Mouse (Mus musculus): Measurements from ENCODE around the gene Cirbp. TPM values are rescaled to one million over a fixed set of nuclear protein-coding genes. Genes with fewer than 3 reads are reported as not detected.

Cirbp gene
- total RNA-seq (2021) = 10 to 100 TPM; 60.7 to 76.4 TPM
- long read RNA-seq, transcript Cirbp-202 (7 exons, 1,321 nt) = major isoform, 44 of 64 reads
- long read RNA-seq, partial matches to known transcripts = 0 of 64 reads
- long read RNA-seq, other reads (novel, unspliced or antisense) = 18 of 64 reads

- no peak for DNase-seq (ENCODE audit: low spot score in 2 of 2)
Measured at GRCm38 (mm10) chr10:80165392-80166128, at the start of gene Cirbp. Gene Cirbp (plus strand): TSS chr10:80165985.

DNA sequence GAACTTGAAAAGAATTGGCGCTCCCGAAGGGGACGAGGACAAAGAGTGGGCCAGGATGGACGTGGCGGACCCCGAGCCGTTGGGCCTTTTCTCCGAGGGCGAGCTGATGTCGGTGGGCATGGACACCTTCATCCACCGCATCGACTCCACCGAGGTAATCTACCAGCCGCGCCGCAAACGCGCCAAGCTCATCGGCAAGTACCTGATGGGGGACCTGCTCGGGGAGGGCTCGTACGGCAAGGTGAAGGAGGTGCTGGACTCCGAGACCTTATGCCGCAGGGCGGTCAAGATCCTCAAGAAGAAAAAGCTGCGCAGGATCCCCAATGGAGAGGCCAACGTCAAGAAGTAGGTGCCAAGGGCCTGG is 49.2 kb upstream of the Cirbp start:
- DNase-seq (ENCODE audit: low spot score in 2 of 2) = no peak

GRCm38 (mm10) chr10:80116927-80117691 is 48.7 kb upstream of the Cirbp start:
- no peak for DNase-seq (ENCODE audit: low spot score in 2 of 2)

GRCm38 (mm10) chr10:80117736-80118135 is 48.0 kb upstream of the Cirbp start:
- no peak for DNase-seq (ENCODE audit: low spot score in 2 of 2)

DNA sequence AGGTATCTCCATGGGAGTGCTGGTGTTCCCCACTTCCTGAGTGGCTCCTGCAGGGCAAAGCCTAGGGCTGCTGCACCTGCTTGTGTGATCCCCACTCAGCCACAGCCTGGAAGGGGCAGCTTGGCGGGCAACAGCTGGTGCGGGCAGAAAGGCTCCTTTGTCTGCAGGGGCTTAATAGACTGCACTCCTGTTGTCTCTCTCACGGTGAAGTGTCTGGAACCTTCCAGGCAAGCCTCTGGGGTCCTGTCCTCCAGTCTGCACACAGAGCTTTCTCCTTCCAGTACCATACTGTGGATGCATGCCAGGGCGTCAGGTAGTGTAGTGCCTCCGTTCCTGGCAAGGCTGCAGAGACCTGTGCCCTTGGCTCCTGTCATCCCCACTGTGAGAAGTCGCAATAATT is 47.2 kb upstream of the Cirbp start:
- no peak for DNase-seq (ENCODE audit: low spot score in 2 of 2)

GRCm38 (mm10) chr10:80120146-80120545 is 45.6 kb upstream of the Cirbp start:
- no peak for DNase-seq (ENCODE audit: low spot score in 2 of 2)

DNA sequence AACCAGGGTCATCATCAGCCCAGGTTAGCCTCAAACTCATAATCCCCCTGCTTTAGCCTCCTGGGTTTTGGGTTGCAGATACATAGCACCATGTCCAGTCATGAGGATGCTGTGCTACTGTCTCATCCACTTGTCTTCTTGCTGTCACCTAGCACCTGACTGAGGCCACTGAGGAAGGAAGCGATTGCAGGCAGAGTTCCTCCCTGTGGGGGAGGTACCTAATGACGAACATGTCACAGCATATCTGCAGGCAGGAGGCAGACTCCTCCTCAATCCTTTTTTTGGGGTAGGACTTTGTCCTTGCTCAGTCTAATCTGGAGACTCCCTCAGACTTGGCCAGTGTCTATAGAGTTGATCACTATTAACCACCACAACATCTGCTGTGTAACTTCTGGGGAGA is 44.1 kb upstream of the Cirbp start:
- DNase-seq (ENCODE audit: low spot score in 2 of 2) = no peak

DNA sequence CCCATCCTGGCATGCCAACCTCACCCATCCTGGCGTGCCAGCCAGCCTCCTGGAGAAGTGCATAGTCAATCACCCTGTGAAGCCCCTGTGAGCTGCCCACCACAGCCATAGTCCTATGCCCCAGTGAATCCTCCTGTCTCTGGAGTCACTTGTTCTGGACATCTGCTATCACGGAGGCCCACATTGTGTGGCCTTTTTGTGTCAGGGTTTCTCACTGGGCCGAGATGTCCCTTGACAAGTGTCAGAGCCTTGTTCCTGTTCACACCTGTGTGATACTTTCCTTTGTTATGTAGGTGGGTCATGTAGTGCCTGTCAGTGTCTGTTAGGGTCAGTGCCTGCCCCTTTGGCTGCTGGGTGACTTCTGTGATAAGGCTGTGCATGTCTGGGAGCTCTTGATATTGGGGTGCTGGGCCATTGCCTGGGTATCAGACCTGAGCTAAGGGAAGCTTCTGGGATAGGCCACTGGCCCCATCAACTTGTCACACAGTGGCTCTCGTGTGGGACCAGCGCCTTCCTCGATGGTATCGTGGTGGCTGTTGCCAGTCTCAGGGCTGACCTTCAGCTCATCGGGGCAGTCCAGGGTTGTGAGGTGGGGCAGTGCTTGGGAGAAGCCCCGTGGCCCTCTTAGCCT is 41.7 kb upstream of the Cirbp start:
- DNase-seq (ENCODE audit: low spot score in 2 of 2) = no peak

GRCm38 (mm10) chr10:80127920-80128319 is 37.9 kb upstream of the Cirbp start:
- no peak for DNase-seq (ENCODE audit: low spot score in 2 of 2)

DNA sequence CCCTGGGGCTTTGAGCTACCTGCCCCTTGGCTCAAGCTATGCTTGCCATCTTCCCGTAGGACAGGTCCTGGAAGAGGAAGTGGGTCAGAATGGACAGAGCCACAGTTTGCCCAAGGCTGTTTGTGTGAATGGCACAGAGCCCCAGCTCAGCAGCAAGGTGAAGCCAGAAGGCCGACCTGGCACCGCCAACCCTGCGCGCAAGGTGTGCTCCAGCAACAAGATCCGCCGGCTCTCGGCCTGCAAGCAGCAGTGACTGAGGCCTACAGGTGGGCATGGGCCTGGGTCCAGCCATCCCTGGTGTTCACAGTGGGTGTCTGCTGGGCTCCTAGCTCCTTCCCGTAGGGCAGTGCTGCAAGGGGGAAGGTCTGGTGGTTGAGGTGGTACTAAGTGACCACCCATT is 35.9 kb upstream of the Cirbp start:
- peak in 1 of 2 experiments; percentile 37 for DNase-seq (ENCODE audit: low spot score in 2 of 2)

GRCm38 (mm10) chr10:80130403-80131031 is 35.3 kb upstream of the Cirbp start:
- peak in 1 of 2 experiments; percentile 6 for DNase-seq (ENCODE audit: low spot score in 2 of 2)

DNA sequence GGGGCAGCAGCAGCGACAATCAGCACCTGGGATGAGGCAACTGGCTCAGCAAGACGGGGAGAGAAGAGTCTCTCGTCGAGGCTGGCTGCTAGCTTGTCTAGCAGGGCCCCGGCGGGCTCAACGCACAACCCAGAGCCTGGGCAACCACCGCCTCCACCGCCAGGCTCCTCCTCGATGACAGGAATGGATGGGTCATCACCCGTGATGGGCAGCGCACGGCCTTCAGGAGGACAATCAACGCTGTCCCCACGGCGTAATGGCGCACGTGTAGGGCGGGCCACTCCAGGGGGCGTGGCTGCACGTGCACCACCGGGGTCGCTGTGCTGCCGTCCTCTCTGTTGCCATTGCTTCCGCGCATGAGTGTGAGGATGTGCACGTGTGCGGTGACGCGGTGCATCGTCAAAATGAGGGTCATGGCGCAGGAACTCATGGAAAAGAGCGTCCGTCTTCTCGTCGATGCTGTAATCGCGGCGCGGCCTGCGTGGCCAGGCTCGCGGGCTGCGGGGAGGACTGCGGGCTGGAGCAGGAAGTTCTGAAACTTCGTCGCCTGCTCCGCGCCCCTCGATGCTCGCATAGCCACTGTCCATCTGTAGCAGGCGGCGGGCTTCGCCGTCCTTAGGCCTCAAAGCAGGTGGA is 34.4 kb upstream of the Cirbp start:
- DNase-seq (ENCODE audit: low spot score in 2 of 2) = peak in 1 of 2 experiments; percentile 61

- no peak for DNase-seq (ENCODE audit: low spot score in 2 of 2)
Measured at GRCm38 (mm10) chr10:80131952-80132350, 33.8 kb upstream of the Cirbp start.

DNA sequence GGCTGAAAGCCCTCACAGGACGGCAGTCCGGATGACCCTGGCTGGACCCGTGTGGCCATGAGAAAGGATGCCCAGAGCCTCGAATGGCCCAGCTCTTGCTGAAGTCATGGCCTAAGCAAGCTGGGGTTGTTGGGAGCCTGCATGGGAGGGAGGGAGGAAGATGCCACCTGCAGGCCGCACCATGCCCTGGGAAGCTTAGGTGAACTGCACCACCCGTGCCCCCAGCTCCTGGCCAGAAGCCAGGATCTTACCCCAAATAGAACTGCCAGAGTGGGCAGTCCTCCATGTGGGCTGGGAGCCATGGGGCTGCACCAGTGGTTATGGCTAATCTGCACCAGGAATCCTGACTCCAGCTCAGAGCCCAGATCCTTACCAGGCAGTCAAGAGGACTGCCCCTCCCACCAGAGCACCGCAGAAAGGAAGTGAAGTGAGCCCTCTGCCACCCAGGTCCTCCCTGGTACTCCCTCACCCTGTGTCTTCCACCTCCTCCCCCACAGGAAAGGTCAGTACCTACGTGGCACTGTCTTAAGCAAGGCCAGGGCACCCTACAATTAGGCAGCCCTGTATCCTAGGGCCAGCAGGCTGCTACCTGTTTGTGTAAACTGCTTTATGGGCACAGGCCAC is 32.4 kb upstream of the Cirbp start:
- DNase-seq (ENCODE audit: low spot score in 2 of 2) = no peak

GRCm38 (mm10) chr10:80134421-80134820 is 31.4 kb upstream of the Cirbp start:
- no peak for DNase-seq (ENCODE audit: low spot score in 2 of 2)

DNA sequence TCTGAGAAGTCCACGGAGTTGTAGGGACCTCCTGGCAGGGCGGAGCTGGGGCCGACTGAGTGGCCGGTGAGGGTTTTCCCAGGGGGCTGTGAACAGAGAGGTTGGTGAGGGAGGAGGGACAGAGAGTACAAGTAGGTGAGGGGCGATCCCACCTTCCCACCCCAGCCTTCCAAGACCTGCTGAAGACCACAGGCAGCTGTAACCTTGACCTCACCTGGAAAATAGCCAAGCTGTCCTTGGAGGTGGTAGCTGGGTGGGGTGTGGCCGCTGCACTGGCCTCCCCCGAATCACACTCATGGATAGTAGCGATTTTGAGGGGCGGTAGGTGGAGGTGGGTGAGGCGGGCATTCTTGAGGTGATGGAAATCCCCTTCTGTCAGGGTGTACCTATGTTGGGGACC is 30.6 kb upstream of the Cirbp start:
- DNase-seq (ENCODE audit: low spot score in 2 of 2) = no peak

DNA sequence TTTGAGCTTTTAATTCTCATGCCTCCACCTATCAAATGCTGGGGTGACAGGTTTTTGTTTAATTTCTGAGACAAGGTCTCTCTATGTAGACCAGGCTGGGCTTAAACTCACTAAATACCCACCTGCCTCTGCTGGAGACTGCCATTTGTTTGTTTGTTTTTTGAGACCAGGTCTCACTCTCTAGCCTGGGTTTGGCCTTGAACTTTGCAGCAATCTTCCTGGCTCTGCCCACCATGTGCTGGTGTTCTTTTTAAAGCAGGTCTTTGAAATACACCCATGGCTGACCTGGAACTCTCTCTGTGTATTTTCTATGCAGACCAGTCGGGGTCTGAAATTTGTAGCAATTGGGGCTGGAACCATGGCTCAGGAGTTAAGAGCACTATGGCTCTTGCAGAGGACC is 30.1 kb upstream of the Cirbp start:
- no peak for DNase-seq (ENCODE audit: low spot score in 2 of 2)

DNA sequence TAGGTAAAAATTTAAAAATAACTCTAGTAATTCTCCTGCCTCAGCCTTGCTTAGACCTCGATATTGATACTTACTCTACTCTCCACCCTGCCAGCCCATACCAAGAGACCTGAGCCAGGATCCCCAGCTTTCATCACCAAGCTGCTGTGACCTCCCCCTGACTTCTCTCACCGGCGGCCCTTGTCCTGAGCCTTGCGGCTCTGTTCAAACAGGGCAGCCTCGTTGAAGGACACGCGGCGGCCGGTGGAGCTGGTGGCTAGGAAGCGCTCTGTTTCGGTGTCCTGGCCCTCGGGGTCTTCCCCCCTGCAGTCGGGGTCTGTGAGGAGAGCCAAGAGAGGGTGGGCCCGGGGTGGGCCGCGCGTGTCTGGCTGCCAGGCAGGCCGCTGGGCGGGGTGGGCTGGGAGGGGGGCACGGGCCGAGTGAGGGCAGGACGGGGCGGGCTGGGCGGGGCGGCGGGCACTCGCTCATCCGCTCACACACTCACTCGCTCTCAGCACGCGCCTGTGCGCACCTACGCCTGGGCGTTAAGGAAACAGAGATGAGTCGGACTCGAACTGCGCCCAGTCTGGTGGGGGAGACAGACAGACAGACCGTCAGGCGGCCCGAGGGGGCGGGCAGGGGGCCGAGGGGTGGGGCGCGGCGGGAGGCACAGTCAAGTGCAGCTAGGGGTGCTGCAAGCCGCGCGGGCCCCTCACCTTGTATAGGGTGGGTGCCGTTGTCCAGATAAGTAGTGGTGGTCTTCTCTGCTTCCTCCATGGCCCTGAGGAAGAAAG is 29.4 kb upstream of the Cirbp start:
- DNase-seq (ENCODE audit: low spot score in 2 of 2) = no peak

GRCm38 (mm10) chr10:80136952-80137625 is 28.7 kb upstream of the Cirbp start:
- DNase-seq (ENCODE audit: low spot score in 2 of 2) = peak in 1 of 2 experiments; percentile 53
